Mouse (Mus musculus): Measurements from ENCODE around the gene Pxt1.

- TF ChIP-seq FLI1 (IDR thresholded peaks at IDR 0.05; ENCODE audit: low read length) = no peak
- TF ChIP-seq GATA1 (IDR thresholded peaks at IDR 0.05; ENCODE audit: borderline replicate concordance, low read length) = no peak
These were observed 18.6 kb downstream of the Pxt1 start for GRCm38 (mm10) chr17:28924957-28925595.

Data from megakaryocyte, embryonic 14.5 days (primary cell).